Mouse (Mus musculus): ENCODE data around the gene Impg2.

The Impg2 gene

DNA sequence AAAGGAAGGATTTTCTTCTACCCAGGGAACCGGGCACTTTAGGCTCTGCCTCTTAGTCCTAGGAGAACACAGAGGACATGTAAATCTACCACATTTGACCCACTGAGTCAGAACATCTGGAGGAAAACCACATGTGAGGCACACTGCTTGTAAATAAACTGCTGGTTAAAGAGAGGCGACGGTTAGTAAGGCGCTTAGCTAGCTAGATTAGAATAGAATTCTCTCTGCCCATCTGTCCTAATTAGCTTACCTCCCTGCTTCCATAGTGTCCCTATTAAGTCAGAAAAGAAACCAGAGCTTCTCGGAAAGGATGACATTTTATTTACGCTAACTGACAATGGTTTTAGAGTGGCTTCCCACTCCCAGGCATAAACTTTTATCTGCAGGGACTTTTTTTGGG is at the start of gene Impg2:
Gene Impg2 (plus strand): TSS at position 263 of the 400 bp plus-strand sequence.
- no peak for DNase-seq

DNA sequence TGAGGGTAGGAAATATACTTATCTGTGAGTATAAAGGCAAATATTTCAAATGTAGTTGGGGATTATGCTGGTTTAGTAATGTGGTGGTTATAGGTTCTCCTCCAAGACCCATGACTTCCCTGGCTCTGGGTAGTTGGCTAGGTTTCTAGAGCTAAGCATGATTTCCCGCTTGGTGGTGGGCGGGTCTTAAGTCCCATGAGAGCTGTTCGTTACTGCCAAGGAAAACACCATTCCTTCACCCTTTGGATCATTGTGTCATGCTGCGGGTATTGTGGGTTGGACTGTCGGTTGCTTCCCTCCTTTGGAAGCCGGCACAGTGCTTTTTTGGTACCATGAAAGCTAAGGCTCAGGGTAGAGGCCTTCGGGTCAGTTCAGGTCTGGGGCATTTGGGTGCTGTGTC is 40.6 kb upstream of the Impg2 start:
- DNase-seq, result no peak

DNA sequence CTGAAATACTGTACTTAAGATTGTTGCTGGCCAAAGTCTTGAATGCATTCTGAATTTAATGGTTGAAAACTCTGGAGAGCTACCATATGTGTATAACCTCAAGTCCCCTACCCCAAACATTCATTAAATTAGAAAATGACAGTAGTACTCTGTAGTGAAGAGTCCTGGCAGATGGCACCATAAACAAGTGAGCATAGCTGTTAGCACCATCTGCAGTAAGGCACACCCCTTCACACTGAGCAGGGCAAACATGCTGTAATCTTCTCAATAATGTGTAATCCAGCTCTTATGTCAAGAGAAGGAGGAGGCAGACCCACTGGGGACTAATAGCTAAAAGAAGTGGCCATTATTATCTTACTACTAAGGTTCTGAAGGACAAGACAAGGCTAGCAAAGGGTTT is 33.9 kb upstream of the Impg2 start:
- DNase-seq, result peak; percentile 68

DNA sequence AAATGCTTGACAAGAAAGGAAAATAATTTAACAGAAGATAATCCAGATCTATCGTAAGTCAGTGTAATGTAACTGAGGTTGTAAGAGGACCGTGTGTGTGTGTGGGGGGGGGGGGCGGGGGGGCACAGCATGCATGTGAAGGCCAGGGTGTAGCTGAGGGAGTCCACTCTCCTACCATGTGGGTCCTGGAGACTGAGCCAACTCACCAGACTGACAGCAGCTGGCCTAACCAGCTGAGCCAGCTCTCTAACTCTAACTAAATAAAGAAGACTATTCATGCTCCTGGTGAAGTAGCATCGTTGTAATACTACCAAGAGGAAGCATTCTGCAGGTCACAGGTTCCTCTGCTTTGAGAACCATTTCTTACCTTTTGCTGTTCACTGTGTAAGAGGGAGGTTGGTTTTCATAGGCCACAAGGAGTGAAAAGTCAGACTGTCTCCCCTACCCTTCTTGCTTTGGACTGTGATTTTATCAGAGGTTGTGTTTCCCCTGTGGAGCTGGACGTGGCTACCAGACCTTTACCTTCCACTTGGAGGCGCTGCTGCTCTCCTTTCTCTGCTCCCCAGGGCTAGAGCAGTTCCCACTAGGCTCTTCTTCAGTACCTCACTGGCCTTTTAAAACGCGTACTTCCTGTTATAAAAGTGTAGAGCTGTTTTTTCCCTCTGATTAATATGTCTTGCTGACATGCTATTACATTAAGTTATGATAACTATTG is 28.1 kb upstream of the Impg2 start:
- DNase-seq, result no peak

DNA sequence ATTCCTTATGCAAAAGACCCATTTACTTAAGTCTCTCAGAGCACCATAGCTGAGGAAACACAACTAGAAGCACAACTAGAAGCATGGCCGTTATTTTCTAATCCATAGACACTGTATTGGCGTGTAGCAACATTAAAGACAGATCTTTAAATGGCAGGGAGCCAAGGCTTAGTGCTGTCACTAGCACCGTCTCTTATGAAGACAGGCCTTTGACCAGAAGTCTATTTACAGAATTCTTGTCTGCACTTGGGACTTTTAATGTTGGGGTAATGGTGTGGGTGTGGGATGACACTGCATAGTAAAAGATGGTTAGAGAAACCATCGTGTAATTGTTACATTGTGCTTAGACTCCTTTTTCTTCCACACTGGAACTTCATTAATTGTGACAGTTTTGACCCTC is 17.2 kb upstream of the Impg2 start:
- DNase-seq, result no peak

DNA sequence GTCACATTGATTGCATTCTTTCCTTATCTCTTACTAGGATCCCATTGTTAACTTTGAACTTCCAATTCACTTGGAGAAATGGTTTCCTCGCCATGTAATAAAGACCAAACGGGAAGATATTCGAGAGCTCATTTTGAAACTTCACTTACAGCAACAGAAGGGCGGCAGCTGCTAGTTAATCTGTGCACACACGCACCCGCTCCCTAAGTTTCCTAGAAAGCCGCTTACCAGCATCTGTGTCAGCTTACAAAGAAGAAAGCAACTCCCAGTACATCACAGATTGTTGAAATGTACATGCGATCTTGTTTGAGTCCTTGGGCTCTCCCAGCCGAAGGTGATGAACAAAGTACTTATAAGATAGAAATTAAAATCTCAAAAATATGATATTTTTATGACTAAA is 15.9 kb upstream of the Impg2 start:
- peak; percentile 73 for DNase-seq

DNA sequence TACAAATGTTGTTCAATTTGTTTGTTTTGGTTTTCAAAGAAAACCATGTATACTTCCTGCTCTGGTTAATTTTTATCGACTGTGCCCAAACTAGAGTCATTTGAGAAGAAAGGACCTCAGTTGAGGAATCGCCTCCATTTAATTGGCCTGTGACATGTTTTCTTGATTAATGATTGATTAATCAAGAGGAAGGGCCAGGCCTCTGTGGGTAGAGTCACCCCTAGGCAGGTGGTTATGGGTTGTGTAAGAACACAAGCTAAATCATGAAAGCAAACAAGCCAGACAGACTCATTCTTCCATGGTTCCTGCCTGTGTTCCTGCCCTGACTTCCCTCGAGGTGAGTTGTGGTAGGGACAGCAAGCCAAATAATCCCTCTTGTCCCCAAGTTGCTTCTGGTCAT is 8.6 kb downstream of the Impg2 start:
- no peak for DNase-seq

DNA sequence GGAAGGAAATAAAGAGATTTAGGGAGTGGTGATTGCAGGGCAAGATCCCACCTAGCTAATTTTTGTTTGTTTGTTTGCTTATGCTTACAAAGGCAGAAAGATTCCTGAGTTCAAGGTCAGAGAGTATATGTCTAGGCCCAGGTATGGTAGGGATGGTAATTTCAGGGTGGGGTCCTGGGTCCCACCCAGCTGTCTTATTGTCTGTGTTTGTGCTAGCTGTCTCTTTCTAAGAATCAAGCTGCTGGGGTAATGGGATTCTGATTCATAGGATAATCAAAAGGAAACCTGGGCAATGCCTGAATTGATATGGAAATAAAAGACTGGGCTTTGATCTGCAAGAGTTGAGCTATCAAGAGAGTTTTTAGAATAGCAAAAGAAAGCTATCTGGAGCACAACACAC is 23.6 kb downstream of the Impg2 start:
- DNase-seq, result no peak

DNA sequence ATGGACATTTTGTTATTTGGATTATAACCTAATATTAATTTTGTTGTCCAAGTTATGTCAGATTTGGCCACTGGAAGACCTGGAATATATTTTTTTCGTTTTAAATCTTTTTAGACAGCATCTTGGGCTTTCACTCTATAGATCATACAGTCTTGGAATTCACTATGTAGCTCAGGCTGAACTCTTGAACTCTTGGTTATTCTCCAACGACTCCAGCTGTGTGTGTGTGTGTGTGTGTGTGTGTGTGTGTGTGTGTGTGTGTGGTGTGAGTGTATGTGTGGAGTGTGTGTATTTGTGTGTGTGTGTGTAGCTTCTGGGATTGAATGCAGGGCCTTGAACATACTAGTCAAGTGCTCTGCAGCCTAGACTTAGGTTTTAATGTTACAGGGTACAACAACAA is 25.3 kb downstream of the Impg2 start:
- DNase-seq, result no peak

DNA sequence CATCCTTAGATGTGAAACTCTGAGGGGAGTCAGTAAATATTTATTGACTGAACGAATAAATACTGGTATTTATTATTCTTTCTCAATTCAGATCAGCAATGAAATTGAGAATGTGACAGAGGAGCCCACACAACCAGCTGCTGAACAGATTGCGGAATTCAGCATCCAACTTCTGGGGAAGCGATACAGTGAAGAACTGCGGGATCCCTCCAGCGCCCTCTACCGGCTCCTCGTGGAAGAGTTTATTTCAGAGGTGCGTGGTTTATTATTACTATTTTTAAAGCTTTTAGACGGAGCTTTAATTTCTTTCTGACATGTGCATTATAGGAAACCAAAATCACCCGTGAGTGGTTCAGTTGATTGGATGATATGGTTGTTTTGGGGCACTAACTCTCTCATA is 27.2 kb downstream of the Impg2 start:
- peak; percentile 63 for DNase-seq

DNA sequence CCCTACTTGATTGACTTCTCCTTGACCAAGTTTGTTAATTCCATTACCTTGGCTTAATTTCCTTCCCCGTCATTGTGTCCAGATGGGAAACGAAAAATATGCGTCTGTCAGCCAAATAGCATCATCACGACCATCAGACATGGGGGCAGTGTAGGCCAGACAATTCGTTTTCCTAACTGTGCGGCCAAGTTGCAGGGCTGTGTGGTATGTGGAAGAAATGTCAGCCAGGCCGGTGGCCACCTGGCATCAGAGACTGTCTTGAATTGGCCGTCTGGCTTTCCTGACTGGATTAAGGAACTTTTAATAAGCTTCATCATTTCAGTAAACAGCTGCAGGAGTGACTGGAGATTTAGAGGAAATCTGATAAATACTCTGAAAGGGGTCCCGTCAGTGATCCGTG is 28.6 kb downstream of the Impg2 start:
- DNase-seq, result peak; percentile 3

DNA sequence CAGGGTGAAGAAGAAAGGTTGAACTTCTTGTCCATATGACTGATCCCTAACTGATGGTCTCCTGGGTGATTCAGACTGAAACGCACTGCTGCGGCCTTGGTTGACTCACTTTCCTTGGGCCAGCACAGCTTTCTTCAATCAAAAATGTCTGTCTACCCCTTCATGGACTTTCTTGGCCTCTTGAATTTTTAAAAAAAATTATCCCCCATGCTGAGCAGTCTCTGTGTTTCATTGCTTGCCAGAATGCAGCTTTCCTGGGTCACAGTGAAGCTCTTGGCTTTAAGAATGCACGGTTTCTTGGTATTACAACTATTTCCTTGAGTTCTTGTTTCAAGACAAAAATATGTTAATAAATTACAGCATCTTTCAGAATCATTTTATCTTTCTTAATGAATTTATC is 41.9 kb downstream of the Impg2 start:
- DNase-seq, result no peak

DNA sequence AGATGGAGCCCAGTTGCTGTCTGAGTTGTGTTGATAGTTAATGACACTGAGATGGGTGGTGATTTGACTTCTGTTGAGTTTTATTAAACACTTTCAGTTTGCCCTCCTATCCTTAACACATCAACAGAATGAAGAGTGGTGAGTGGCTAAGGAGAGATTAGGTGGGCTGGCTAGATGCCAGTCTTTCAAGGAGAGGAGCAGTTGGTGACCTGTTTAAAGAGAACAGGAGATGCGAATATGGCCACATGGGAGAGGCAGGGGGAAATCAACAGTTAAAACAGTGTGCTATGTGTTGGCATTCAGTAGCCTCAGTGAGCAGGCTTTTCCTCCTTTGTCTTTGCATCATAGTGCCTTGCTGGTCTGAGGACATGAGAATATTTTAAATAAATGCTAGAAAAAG is 69.8 kb downstream of the Impg2 start:
- no peak for DNase-seq

DNA sequence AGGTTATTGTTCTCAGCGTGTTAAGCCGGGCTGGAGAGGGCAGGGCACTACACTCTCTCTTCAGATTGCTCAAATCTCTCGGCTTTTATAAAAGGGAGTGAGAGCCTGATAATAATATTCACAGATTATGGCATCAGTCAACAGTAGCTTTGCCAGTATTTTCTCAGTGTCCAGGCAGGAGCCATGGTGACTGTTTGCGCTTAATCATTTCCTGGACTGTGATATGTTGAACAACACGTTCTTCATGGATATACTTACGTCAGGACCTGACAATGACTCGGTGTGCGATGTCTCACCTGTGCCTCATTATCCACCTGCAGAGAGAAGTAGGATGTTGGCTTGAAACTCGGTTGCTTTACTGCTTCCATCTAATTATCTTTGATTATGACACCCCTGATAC is 74.9 kb downstream of the Impg2 start:
- DNase-seq, result no peak

DNA sequence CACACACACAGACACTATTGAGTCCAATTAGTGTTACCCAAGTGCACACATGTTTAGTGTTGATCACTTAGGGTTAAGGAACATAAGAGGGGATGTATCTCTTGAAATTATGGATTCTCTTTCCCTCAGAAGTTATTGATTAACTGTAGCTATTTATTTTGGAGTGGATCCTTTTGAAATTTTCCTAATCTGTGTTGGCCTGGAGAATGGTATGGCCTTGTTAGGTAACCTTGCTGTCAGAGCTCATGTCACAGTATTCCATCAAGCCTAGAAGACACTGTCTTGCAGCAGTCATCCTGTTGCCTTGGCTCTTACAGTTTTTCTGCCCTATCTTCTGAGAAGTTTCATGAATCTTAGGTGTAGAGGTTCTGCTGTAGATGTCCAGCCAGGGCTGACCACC is 75.6 kb downstream of the Impg2 start:
- no peak for DNase-seq

DNA sequence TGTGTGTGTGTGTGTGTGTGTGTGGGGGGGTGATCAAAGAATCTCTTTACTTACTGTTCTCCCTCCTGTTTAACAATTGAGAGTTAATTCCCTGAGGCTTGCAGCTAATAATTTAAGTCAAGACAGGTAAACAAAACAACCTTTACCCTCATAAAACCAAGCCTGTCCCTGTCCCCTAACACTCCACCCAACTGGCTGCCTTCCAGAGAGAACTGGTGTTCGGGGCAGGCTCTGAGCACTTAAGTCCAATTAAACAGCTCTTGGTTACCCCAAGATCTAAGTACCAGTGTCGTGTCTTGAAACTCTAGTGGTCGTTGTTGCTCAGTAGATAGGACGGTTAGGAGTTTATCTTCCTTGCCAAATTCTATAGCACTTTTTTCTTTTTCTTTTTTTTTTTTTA is 77.2 kb downstream of the Impg2 start:
- DNase-seq, result no peak

DNA sequence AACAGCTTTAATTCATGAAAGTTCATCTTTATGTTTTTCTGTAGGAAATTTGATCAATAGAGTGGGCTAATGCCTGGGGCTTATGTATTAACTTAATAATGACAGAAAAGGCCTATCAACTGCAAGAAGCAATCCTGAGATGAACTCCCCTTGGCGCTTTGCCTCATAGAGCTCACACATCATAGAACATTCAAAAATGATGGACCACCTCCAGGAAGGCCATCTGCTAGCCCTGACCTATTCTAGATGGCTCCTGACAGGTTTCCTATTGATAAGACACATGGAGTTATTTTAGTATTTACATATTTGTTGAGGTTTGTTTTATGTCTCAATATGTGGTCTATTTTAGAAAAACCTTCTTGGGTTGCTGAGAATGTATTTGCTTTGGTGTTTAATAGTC is 79.2 kb downstream of the Impg2 start:
- no peak for DNase-seq

DNA sequence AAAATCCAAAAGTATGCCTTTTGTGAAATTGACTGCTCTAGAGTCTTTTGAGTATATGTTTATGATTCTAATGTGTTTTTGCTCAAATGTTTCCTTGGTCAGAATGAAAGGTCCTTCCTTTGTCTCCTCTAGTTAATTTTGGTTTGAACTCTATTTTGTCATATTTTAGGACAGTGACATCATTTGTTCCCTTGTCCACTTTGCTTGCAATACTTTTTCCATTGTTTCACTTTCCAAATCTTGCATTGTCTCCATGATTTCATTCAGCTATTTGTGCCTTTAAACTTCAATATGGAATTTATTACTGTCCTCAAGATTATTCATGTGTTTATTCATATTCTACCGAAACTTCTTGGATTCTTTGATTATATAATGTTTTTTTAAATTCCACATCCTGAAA is 79.8 kb downstream of the Impg2 start:
- DNase-seq, result no peak

DNA sequence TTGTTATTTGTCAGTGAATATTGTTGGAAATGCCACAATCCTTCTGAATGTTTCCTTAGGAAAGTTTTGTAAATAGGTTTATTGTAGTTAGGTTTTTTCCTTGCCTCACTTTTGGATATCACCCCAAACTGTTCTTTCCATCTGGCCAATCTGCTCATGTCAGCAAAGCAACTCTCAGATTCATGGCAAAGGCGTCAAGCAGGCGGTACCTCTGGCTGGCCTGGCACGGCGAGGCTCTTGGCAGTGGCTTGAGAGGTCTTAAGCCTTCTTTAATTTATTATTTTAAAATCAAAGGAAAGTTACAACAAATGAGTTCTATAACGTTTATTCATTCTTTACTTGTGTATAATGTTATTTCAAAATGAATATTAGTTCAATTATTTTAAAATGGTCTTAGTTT is 82.0 kb downstream of the Impg2 start:
- DNase-seq, result no peak

DNA sequence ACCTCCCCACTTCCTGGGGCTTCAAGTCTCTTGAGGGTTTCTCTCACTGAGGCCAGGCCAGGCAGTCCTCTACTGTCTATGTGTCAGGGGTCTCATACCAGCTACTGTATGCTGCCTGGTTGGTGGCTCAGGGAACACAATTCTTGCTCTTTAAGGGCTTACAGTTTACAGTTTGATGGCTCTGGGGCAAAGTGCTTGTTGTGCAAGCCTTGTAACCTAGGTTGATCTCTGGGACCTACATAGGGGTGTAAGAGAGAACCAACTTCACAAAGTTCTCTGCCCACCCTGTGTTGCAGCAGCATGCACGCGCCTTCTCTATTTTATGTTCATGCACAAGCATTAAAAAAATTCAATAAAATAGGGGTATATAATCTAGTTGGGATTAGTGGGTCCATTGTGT is 82.9 kb downstream of the Impg2 start:
- no peak for DNase-seq

DNA sequence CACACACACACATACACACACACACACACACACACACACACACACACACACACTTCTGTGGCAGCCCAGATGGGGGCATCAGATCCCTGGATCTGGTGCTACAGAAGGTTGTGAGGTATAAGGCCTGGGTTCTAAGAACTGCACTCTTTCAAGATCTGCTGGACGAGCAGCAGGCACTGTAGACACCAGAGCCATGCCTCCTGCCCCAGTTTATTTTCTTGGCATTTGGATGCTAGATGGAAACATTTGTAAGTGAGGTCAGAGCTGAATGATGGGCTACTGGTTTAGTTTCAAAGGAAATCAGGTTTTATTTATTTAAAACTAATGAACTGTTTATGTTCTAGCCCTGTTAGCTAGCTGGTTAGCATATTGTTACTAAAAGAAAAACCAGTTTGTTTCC is 90.8 kb downstream of the Impg2 start:
- DNase-seq, result no peak

DNA sequence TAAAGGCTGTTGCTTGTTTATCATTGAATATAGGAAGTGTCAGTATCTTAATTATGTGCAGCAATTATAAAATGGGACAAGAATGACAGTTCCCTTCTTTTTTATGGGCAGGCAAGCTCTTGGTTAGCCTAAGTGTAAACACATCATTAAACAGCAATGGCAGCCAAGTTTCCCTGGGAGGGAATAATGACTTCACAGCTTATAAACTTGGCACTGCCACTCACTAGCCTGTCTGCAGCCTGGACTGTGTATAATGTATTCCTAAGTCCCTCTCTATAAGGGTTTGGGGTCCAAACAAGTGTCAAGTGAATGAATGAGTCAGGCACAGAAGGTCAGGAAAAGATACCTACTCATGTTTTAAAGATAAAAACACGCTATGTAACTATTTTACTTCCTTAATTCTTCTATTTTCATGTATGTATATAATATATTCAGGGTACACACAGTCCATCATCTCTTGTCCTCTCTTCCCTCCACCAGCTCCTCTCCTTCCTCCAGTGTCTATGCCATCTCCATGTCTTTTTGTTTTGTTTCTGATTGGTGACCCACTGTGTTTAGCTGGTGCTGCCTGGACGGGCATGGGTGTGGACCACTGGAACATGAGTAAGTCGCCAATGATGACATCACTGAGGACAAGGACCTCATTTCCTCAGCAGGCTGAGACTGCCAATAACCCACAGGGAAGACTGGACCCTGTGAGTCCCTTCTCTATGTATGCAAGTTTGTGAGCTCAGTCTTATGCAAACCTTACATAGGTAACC is 92.0 kb downstream of the Impg2 start:
- DNase-seq, result no peak

DNA sequence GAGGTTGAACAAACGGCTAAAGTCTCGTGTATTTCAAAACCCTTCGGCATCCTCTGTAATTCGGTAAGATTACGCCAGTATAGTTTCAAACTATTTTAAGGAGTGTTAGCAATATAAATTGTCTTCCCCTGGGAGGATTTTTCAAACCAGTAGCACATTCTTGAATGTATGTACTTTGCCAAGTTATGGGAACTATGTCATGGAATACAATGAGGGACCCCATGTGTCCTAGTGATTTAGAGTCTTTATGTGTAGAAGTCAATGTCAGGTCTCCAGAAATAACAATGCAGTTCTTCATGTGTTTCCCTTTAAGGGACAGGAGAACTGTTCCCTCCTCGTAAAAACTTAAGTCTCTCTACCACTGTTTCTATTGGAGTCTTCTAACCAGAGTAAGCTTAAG is 94.1 kb downstream of the Impg2 start:
- DNase-seq, result no peak

DNA sequence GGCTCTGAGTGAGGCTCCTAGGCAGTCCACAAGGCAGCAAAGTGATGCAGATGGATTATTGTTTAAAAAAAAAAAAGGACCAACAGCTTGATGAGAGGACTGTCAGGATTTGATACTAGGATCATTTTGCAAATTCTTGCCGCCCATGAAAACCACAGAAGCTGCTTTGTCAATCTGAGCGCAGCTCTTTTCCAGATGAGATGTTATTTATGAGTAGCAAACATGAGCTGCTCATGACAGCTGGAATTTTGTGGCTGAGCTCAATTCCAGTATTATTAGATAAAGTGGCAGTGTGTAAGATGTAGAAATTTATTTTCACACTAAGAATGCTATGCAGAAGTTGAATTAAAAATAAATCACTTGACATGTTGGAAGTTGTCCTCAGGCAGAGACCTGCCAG is 94.7 kb downstream of the Impg2 start:
- peak; percentile 4 for DNase-seq

DNA sequence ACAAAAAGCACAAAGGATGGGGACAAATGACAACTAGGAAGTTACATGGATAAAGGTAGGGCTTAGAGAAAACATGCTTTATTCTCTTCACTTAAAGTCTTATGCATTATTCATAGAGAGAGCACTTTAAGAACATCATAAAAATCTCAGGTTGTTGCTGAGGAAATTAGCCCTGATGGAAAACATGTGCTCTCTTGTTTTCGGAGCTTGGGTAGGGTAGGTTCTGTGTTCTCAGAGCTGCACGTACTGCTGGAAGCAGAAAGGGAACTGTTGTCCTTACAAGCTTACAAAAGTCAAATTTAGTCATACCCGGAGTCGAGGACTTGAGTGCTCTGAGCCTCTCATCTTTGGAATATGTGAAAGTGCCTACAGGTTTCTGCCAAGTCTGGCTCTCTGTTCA is 98.9 kb downstream of the Impg2 start:
- no peak for DNase-seq

Measured in layer of hippocampus, adult 9-11 months (tissue).